Mouse (Mus musculus): ENCODE data around the gene Tut7. TPM values are rescaled to one million over a fixed set of nuclear protein-coding genes. Genes with fewer than 3 reads are reported as not detected.
"Not testable (repeated sequence)": the region's sequence is repeated elsewhere in the genome, so short reads cannot be mapped to it uniquely, and the experiment has no call there.

Tut7 gene
- polyA plus RNA-seq, 1 experiment from 2014 or later, result 33.5 TPM

DNA sequence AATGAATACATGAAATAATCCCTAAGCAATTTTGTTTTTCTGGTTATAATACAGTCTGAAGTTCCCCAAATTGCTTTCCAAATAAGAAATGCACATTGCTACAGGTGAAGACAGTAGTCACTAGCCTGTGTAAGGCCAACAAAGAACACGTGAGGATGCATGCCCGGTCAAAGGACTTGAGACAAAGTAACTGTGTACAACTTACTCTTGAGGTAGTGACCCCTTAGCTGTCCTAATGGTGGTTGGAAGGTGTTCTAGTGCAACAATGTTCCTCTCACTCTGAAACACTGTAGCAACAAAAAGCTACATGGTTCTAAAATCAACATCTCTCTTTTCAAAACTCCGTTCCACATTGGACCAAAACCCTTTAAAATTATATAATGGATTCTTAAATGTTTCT is 11.4 kb downstream of the Tut7 start:
- H3K36me3 ChIP-seq (ENCODE audit: control insufficient read depth, insufficient read depth, low read length), result peaks cover 93% of the 10 kb centered on the region
- WGBS, result 96% methylated on average over 3 of the region's 3 CpGs
- no peak for ATAC-seq

DNA sequence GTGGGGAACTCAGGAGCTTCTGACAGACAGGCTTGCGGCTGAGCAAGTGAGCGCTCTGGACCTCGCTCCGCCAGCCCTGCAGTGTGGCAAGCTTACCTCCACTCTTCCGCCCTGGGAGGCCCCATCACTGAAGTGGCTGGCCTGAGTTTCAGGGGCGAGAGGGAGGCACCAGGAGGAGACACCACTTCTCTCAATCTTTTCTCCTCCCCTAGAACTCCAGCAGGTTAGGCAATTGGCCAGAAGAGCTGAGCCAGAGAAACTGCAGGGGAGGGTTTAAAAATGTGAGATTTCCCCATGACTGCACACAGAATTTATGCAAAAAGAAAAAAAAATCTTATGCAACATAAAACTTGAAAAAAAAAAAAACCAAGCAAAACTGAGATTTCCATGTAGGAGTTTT is 21.9 kb downstream of the Tut7 start:
- Histone ChIP-seq H3K4me3 (ENCODE audit: low read depth, low read length) (no peak overlapping the region), H3K4me1 (ENCODE audit: control insufficient read depth, insufficient read depth, low read length) (no peaks in the 10 kb centered on the region), H3K27me3 (replicated peaks; ENCODE audit: control insufficient read depth, insufficient read depth, low read length) (no peaks in the 10 kb centered on the region), H3K9me3 (replicated peaks; ENCODE audit: control insufficient read depth, low read length) (no peaks in the 10 kb centered on the region), H3K27ac (ENCODE audit: low read depth, low read length) (no peak overlapping the region), H3K9ac (ENCODE audit: low read length) (no peak overlapping the region), H3K4me2 (ENCODE audit: low read length) (no peak overlapping the region), H3K36me3 (ENCODE audit: control insufficient read depth, insufficient read depth, low read length) (peaks cover 99% of the 10 kb centered on the region)
- WGBS, result 81% methylated on average over 6 of the region's 6 CpGs
- no peak for DNase-seq (ENCODE audit: low spot score)
- no peak for ATAC-seq

More for the DNA sequence above, 11.4 kb downstream of the Tut7 start:
- H3K9ac ChIP-seq (ENCODE audit: low read length), result no peak overlapping the region
- no peak overlapping the region for H3K4me2 ChIP-seq (ENCODE audit: low read length)
- H3K4me1 ChIP-seq (ENCODE audit: control insufficient read depth, insufficient read depth, low read length), result no peaks in the 10 kb centered on the region
- H3K27ac ChIP-seq (ENCODE audit: low read depth, low read length), result no peak overlapping the region
- no peaks in the 10 kb centered on the region for H3K9me3 ChIP-seq (replicated peaks; ENCODE audit: control insufficient read depth, low read length)
- no peak overlapping the region for H3K4me3 ChIP-seq (ENCODE audit: low read depth, low read length)
- no peak for DNase-seq (ENCODE audit: low spot score)
- H3K27me3 ChIP-seq (replicated peaks; ENCODE audit: control insufficient read depth, insufficient read depth, low read length), result no peaks in the 10 kb centered on the region

DNA sequence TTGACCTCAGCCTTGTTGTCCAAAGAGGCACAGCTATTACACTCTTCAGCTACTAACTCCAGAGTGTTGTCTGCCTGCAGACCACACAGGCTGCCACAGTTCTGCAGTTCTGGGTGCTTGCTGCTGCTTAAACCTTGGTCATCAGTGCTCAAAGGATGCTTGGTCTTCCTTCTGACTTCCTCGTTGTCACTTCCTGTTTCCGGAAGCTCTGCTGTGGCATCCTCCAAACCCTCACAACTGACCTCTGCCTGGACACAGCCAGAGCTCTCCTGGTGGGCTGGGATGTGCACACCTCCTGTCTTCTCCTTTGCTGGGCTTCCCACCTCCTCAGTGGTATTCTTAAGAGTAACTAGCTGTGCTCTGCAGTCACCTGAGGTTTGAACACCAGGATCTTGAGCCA is 22.9 kb downstream of the Tut7 start:
- no peak for DNase-seq (ENCODE audit: low spot score)
- no peak overlapping the region for H3K9ac ChIP-seq (ENCODE audit: low read length)
- H3K36me3 ChIP-seq (ENCODE audit: control insufficient read depth, insufficient read depth, low read length), result peaks cover 99% of the 10 kb centered on the region
- no peaks in the 10 kb centered on the region for H3K27me3 ChIP-seq (replicated peaks; ENCODE audit: control insufficient read depth, insufficient read depth, low read length)
- H3K4me1 ChIP-seq (ENCODE audit: control insufficient read depth, insufficient read depth, low read length), result no peaks in the 10 kb centered on the region
- H3K4me2 ChIP-seq (ENCODE audit: low read length), result no peak overlapping the region
- ATAC-seq, result no peak
- no peaks in the 10 kb centered on the region for H3K9me3 ChIP-seq (replicated peaks; ENCODE audit: control insufficient read depth, low read length)
- H3K27ac ChIP-seq (ENCODE audit: low read depth, low read length), result no peak overlapping the region
- no peak overlapping the region for H3K4me3 ChIP-seq (ENCODE audit: low read depth, low read length)
- 93% methylated on average over 2 of the region's 2 CpGs for WGBS

DNA sequence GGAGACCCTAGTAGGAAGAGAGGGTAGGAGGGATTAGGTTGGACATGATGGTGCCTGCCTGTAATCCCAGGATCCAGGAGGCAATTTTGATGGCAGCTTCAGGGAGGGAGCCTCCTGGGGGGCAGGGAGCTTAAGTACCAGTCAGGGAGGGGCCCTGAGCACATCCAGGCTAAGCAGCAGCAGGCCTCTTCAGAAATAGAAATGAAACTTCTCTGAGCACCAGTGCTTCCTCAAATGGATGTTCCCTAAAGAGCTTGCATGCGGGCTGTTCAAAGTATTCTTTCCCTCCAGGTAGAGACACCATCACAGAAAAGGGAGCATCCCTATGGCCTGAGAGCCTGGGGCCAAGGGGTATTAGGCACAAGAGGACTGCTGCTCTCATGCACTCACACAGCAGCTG is 24.6 kb downstream of the Tut7 start:
- DNase-seq (ENCODE audit: low spot score) (no peak), ATAC-seq (no peak)
- WGBS, result 100% methylated on average over 1 of the region's 1 CpGs
- H3K9me3 ChIP-seq (replicated peaks; ENCODE audit: control insufficient read depth, low read length), result no peaks in the 10 kb centered on the region
- no peak overlapping the region for H3K9ac ChIP-seq (ENCODE audit: low read length)
- no peak overlapping the region for H3K4me3 ChIP-seq (ENCODE audit: low read depth, low read length)
- no peaks in the 10 kb centered on the region for H3K27me3 ChIP-seq (replicated peaks; ENCODE audit: control insufficient read depth, insufficient read depth, low read length)
- H3K4me1 ChIP-seq (ENCODE audit: control insufficient read depth, insufficient read depth, low read length), result no peaks in the 10 kb centered on the region
- H3K36me3 ChIP-seq (ENCODE audit: control insufficient read depth, insufficient read depth, low read length), result peaks cover 99% of the 10 kb centered on the region
- no peak overlapping the region for H3K27ac ChIP-seq (ENCODE audit: low read depth, low read length)
- H3K4me2 ChIP-seq (ENCODE audit: low read length), result no peak overlapping the region

DNA sequence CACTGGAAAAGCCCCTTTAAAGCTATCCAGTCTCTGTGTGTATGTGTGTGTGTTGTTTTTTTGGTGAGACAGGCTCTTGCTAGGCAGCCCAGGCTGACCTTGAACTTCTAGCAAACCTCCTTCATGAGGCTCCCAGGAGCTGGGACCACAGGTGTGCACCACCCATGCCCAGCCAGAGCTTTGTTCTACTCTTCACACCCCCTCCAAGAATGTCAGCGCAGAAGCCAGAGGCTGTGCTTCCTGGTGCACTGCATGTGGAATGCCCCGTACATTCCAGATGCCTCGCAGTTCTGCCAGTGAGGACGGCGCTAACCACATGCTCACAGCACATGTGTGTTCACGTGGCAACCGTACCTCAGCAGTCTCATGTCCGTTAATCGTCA is 26.5 kb downstream of the Tut7 start:
- DNase-seq (ENCODE audit: low spot score) (no peak), ATAC-seq (no peak)
- no peak overlapping the region for H3K4me2 ChIP-seq (ENCODE audit: low read length)
- H3K36me3 ChIP-seq (ENCODE audit: control insufficient read depth, insufficient read depth, low read length), result peaks cover 95% of the 10 kb centered on the region
- no peaks in the 10 kb centered on the region for H3K27me3 ChIP-seq (replicated peaks; ENCODE audit: control insufficient read depth, insufficient read depth, low read length)
- no peak overlapping the region for H3K27ac ChIP-seq (ENCODE audit: low read depth, low read length)
- H3K4me3 ChIP-seq (ENCODE audit: low read depth, low read length), result no peak overlapping the region
- H3K9me3 ChIP-seq (replicated peaks; ENCODE audit: control insufficient read depth, low read length), result no peaks in the 10 kb centered on the region
- H3K9ac ChIP-seq (ENCODE audit: low read length), result no peak overlapping the region
- no peaks in the 10 kb centered on the region for H3K4me1 ChIP-seq (ENCODE audit: control insufficient read depth, insufficient read depth, low read length)
- WGBS, result 96% methylated on average over 9 of the region's 9 CpGs

DNA sequence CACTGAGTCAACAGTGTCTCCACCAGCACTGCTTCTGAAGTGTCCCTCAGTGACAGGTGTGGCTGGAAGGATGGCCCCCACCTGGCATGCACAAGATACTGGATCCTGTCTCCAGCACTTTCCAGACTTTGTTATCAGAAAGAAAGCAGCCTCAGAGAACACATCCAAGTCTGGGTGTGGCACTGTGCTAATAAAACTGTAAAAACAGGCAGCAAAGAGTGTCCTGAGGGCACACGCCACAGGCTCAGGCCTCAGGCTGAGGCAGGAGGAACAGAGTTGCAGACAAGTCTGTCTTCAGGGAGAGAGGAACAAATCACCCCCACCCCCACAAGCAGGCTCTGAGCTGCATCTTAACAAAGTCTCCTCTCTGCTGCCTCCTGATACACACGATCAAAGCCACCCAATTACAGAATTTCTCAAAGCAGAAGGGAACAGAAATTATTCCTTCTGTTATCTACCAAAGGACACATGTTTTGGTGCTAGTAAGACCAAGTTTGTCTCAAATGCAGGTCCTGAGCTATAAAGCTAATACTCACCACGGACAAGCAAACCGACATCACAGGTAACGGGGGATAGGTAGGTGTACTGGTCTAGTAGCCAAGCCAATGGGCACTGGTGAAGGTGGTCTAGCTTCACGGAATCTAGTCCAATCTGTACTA is 27.0 kb downstream of the Tut7 start:
- H3K27ac ChIP-seq (ENCODE audit: low read depth, low read length), result no peak overlapping the region
- no peaks in the 10 kb centered on the region for H3K4me1 ChIP-seq (ENCODE audit: control insufficient read depth, insufficient read depth, low read length)
- WGBS, result 94% methylated on average over 6 of the region's 6 CpGs
- DNase-seq (ENCODE audit: low spot score), result no peak
- H3K9ac ChIP-seq (ENCODE audit: low read length), result no peak overlapping the region
- ATAC-seq, result no peak
- H3K9me3 ChIP-seq (replicated peaks; ENCODE audit: control insufficient read depth, low read length), result no peaks in the 10 kb centered on the region
- no peaks in the 10 kb centered on the region for H3K27me3 ChIP-seq (replicated peaks; ENCODE audit: control insufficient read depth, insufficient read depth, low read length)
- no peak overlapping the region for H3K4me2 ChIP-seq (ENCODE audit: low read length)
- H3K4me3 ChIP-seq (ENCODE audit: low read depth, low read length), result no peak overlapping the region
- peaks cover 95% of the 10 kb centered on the region for H3K36me3 ChIP-seq (ENCODE audit: control insufficient read depth, insufficient read depth, low read length)

DNA sequence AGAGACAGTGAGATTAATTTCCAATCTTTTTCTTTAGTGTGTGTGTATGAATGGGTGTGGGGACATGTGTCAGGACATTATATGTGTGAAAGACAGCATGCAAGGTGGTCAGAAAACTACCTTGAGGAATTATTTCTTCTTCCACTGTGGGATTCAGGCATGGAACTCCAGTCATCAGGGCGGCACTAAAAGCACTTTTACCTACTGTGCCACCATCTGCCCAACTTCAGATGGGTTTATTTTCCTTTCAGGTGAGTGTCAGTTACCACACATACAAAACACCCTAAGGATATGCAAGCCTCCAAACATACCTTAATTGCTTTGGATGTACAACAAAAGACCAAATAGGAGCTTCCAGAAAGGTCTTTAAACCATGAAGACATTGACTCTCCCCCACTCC is 28.2 kb downstream of the Tut7 start:
- no peak overlapping the region for H3K4me2 ChIP-seq (ENCODE audit: low read length)
- peaks cover 95% of the 10 kb centered on the region for H3K36me3 ChIP-seq (ENCODE audit: control insufficient read depth, insufficient read depth, low read length)
- no peak overlapping the region for H3K4me3 ChIP-seq (ENCODE audit: low read depth, low read length)
- no peak overlapping the region for H3K9ac ChIP-seq (ENCODE audit: low read length)
- DNase-seq (ENCODE audit: low spot score) (no peak), ATAC-seq (no peak)
- H3K27me3 ChIP-seq (replicated peaks; ENCODE audit: control insufficient read depth, insufficient read depth, low read length), result no peaks in the 10 kb centered on the region
- H3K4me1 ChIP-seq (ENCODE audit: control insufficient read depth, insufficient read depth, low read length), result no peaks in the 10 kb centered on the region
- H3K27ac ChIP-seq (ENCODE audit: low read depth, low read length), result no peak overlapping the region
- no peaks in the 10 kb centered on the region for H3K9me3 ChIP-seq (replicated peaks; ENCODE audit: control insufficient read depth, low read length)
- WGBS, result 91% methylated on average over 1 of the region's 1 CpGs

DNA sequence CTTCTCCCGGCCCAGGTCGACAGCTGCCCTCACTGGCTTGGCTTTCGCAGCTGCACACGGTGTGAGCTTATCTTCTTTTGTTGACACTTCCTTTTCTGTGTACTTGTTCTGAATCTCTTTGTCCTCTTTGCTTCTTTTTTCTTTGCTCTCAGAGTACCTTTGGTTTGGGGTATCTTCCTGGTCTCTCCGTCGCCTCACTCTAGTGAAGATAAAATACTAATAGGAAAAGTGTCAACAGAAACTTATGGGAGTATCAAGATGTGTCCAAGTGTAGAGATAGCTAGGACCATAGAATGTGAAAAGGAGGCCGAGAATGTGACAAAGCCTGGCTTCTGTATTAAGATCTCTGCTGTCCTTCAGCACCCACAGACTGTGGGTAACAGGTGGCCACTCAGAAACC is 40.8 kb downstream of the Tut7 start, which contains the start of gene Gm49354:
Gene Gm49354 (minus strand): TSS at position 101 of the 400 bp plus-strand sequence.
- no peak within 1 kb of the TSS for H3K27ac ChIP-seq (ENCODE audit: low read depth, low read length)
- no peaks in the 10 kb centered on the region for H3K9me3 ChIP-seq (replicated peaks; ENCODE audit: control insufficient read depth, low read length)
- H3K9ac ChIP-seq (ENCODE audit: low read length), result no peak within 1 kb of the TSS
- ATAC-seq (no peak), DNase-seq (ENCODE audit: low spot score) (no peak)
- no peaks in the 10 kb centered on the region for H3K27me3 ChIP-seq (replicated peaks; ENCODE audit: control insufficient read depth, insufficient read depth, low read length)
- 94% methylated on average over 7 of the region's 7 CpGs for WGBS
- no peaks in the 10 kb centered on the region for H3K4me1 ChIP-seq (ENCODE audit: control insufficient read depth, insufficient read depth, low read length)
- peaks cover 96% of the 10 kb centered on the region for H3K36me3 ChIP-seq (ENCODE audit: control insufficient read depth, insufficient read depth, low read length)
- H3K4me3 ChIP-seq (ENCODE audit: low read depth, low read length), result no peak within 1 kb of the TSS
- no peak within 1 kb of the TSS for H3K4me2 ChIP-seq (ENCODE audit: low read length)

DNA sequence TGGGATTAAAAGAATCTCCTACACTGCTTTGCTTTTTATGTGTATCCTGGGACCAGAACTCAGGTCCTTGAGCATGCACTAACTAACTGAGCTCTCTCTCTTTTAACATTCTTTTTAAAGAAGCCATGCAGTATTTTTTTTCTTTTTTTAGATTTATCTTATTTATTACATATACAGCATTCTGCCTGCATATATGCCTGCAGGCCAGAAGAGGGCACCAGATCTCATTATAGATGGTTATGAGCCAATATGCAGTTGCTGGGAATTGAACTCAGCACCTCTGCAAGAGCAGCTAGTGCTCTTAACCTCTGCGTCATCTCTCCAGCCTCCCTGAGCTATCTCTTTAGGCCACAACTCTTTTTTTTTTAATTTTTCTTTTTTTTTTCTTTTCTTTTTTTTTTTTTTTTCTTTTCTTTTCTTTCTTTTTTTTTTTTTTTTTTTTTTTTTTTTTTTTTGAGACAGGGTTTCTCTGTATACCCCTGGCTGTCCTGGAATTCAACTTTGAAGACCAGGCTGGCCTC is 43.1 kb downstream of the Tut7 start:
- not testable (repeated sequence) for ATAC-seq
- 100% methylated on average over 1 of the region's 1 CpGs for WGBS

More for the DNA sequence above, 43.1 kb downstream of the Tut7 start:
- H3K9ac ChIP-seq (ENCODE audit: low read length); DNase-seq (ENCODE audit: low spot score); H3K27me3 ChIP-seq (replicated peaks; ENCODE audit: control insufficient read depth, insufficient read depth, low read length); H3K4me1 ChIP-seq (ENCODE audit: control insufficient read depth, insufficient read depth, low read length); H3K27ac ChIP-seq (ENCODE audit: low read depth, low read length); H3K4me3 ChIP-seq (ENCODE audit: low read depth, low read length); H3K9me3 ChIP-seq (replicated peaks; ENCODE audit: control insufficient read depth, low read length); H3K4me2 ChIP-seq (ENCODE audit: low read length): not testable (repeated sequence)
- H3K36me3 ChIP-seq (ENCODE audit: control insufficient read depth, insufficient read depth, low read length), result peaks cover 94% of the 10 kb centered on the region

Measured in forebrain, embryonic 14.5 days (tissue).